Mouse (Mus musculus) testis, adult 2 months (tissue): Measurements from ENCODE around the gene Slc16a10.

Experiments used
- CTCF ChIP-seq: fragments of 200-500 bp; IDR thresholded peaks from 2 replicates; pipeline ENCODE4 v1.5.1; 2012; ENCODE audit warnings: low read depth, mild to moderate bottlenecking, inconsistent platforms, low read length, moderate library complexity; ENCODE audit not compliant: control insufficient read depth, insufficient read depth, insufficient replicate concordance
- POLR2A ChIP-seq: fragments of 200-500 bp; IDR thresholded peaks from 2 replicates; pipeline ENCODE4 v1.6.1; 2012; ENCODE audit warnings: low read depth, mild to moderate bottlenecking, inconsistent platforms, low read length, moderate library complexity; ENCODE audit not compliant: control insufficient read depth

DNA sequence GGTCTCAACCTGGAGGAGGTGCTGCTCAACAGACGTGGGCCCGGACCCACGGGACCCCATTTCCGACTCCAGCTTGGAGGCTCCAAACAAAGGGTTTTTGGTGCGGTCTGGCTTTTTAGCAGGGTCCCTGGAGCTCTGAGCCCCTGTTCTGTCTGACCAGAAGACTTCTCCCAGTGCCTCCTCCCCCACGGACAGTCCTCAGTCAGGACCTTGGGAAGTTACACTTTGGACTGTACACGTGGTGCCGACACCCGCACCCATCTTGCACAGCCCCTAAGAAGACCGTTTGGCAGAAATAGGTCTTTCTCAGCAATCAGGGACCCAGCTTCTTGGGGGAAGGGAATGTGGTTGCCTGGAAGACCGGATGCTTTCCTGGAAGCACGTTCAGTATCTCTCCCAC lies 155.6 kb downstream of the Slc16a10 start, which contains the start of gene Mfsd4b5:
- TF ChIP-seq CTCF (no peak), POLR2A (no peak)
